Mouse (Mus musculus) bone marrow macrophage, adult 2 months (primary cell): ENCODE measurements at regions not wholly inside any gene's neighbourhood (a gene's known extent, or its start where the extent isn't known, plus 50 kb on each side); places are given as distances from the start of the nearest gene placed in this dataset.

ENCODE experiments used
- CTCF ChIP-seq: IDR thresholded peaks from 2 replicates; pipeline ENCODE4 v1.5.1; 2012; ENCODE audit warnings: low read depth, mild to moderate bottlenecking, low read length, moderate library complexity
- POLR2A ChIP-seq: IDR thresholded peaks from 2 replicates; pipeline ENCODE4 v1.6.1; 2012; ENCODE audit warnings: mild to moderate bottlenecking, low read depth, low read length, borderline replicate concordance

GRCm38 (mm10) chr15:60132701-60133100 lies 116.3 kb upstream of the 4933412E24Rik start:
- TF ChIP-seq POLR2A (no peak), CTCF (no peak)
